ENCODE assay signal across 8 mouse cellular contexts in genomic region chr11:120437152-120437856, GRCm38 (mm10). TPM values are rescaled to one million over a fixed set of nuclear protein-coding genes. Genes with fewer than 3 reads are reported as not detected.
DNase-seq lines count a peak whose midpoint lies in the region; ATAC-seq and TF ChIP-seq lines count a peak whose summit lies in the region.

Gene Nploc4 (minus strand): TSS chr11:120437708.

- peak within 1 kb of the TSS; percentile 98 for H3K4me2 ChIP-seq in CH12.LX (ENCODE audit: insufficient read depth, low read depth, poor library complexity, severe bottlenecking)
- H3K4me2 ChIP-seq in forebrain, embryonic 11.5 days (ENCODE audit: low read depth, low read length, severe bottlenecking), result peak within 1 kb of the TSS; percentile 89
- H3K4me2 ChIP-seq in heart, embryonic 15.5 days, result peak within 1 kb of the TSS; percentile 81
- H3K4me2 ChIP-seq in liver, embryonic 12.5 days, result peak within 1 kb of the TSS; percentile 84
- H3K4me2 ChIP-seq in stomach, embryonic 14.5 days (replicated peaks; ENCODE audit: low read depth, low read length), result peak within 1 kb of the TSS; percentile 83

- peaks cover 36% of the 10 kb centered on the region for H3K79me2 ChIP-seq in CH12.LX (replicated peaks; ENCODE audit: control insufficient read depth, extremely low read depth, insufficient read depth, poor library complexity, severe bottlenecking)

- H3K27ac ChIP-seq in CH12.LX (ENCODE audit: insufficient read depth, low read depth), result peak within 1 kb of the TSS; percentile 33
- H3K27ac ChIP-seq in forebrain, embryonic 11.5 days (ENCODE audit: low read depth, low read length), result peak within 1 kb of the TSS; percentile 58
- peak within 1 kb of the TSS; percentile 70 for H3K27ac ChIP-seq in heart, embryonic 15.5 days
- peak within 1 kb of the TSS; percentile 93 for H3K27ac ChIP-seq in liver, embryonic 12.5 days
- no peak within 1 kb of the TSS; the same call in 1 of the 2 replicates for H3K27ac ChIP-seq in stomach, embryonic 14.5 days (ENCODE audit: low read length)

- dilution Hi-C loops in CH12.LX (cut with MboI; ENCODE audit: extremely low pct_ligation_motif_present, extremely low pct_unique_long_range_greater_than_20kb, low sequenced_read_pairs), result no loop called here

- TF ChIP-seq EP300 in CH12.LX (IDR thresholded peaks at IDR 0.05; ENCODE audit: low read length), result no peak

- peaks cover 26 to 33% of the 10 kb centered on the region in 2 experiments for H3K36me3 ChIP-seq in CH12.LX (replicated peaks in 1 of 2; ENCODE audit: control insufficient read depth in 1 of 2, insufficient read depth in 1 of 2, low read length in 1 of 2)
- H3K36me3 ChIP-seq in forebrain, embryonic 11.5 days (ENCODE audit: control insufficient read depth, insufficient read depth, low read length), result no peaks in the 10 kb centered on the region; the same call in 1 of the 2 replicates
- peaks cover 26% of the 10 kb centered on the region for H3K36me3 ChIP-seq in heart, embryonic 15.5 days
- H3K36me3 ChIP-seq in liver, embryonic 12.5 days, result peaks cover 37% of the 10 kb centered on the region
- peaks cover 18% of the 10 kb centered on the region for H3K36me3 ChIP-seq in stomach, embryonic 14.5 days (ENCODE audit: control insufficient read depth, insufficient read depth, low read length)

- H3K9ac ChIP-seq in CH12.LX (ENCODE audit: insufficient read depth, low read depth), result peak within 1 kb of the TSS; percentile 79
- H3K9ac ChIP-seq in forebrain, embryonic 11.5 days (ENCODE audit: low read length), result peak within 1 kb of the TSS; percentile 98
- peak within 1 kb of the TSS; percentile 93 for H3K9ac ChIP-seq in heart, embryonic 15.5 days
- H3K9ac ChIP-seq in liver, embryonic 12.5 days, result peak within 1 kb of the TSS; percentile 97
- peak within 1 kb of the TSS; percentile 94 for H3K9ac ChIP-seq in stomach, embryonic 14.5 days (replicated peaks; ENCODE audit: low read depth, low read length)

- peak; percentile 92 for ATAC-seq in forebrain, embryonic 11.5 days (replicated peaks; ENCODE audit: low FRiP score)
- peak; percentile 87 for ATAC-seq in heart, embryonic 15.5 days (replicated peaks; ENCODE audit: insufficient number of reproducible peaks, insufficient read depth, low FRiP score, low read depth)
- peak; percentile 92 for ATAC-seq in liver, embryonic 12.5 days
- ATAC-seq in stomach, embryonic 14.5 days (ENCODE audit: insufficient number of reproducible peaks, insufficient read depth, low FRiP score, low read depth), result peak; percentile 88

- under 1% methylated on average over 73 of the region's 77 CpGs for whole genome bisulfite sequencing in forebrain, embryonic 11.5 days
- under 1% methylated on average over 69 of the region's 77 CpGs for WGBS in heart, embryonic 15.5 days
- WGBS in liver, embryonic 12.5 days (ENCODE audit: insufficient replicate concordance), result under 1% methylated on average over 73 of the region's 77 CpGs
- WGBS in stomach, embryonic 14.5 days, result under 1% methylated on average over 59 of the region's 77 CpGs

- in situ Hi-C loops in CH12.LX (cut with MboI; ENCODE audit: low pct_ligation_motif_present, low pct_unique_long_range_greater_than_20kb, low sequenced_read_pairs), result loop anchor here (5.0 kb wide), 1 partner anchor 35 kb away; no protein-coding TSS in a partner anchor

- DNase-seq in CH12.LX (ENCODE audit: extremely low read depth), result peak; percentile 89
- peak; percentile 74 for DNase-seq in c-Kit-positive CD71-positive TER-119-negative erythroid progenitor cells, embryonic 14.5 days (ENCODE audit: low read depth)
- peak; percentile 96 for DNase-seq in forebrain, embryonic 11.5 days (ENCODE audit: low spot score)
- peak; percentile 92 for DNase-seq in kidney, postnatal 14 days
- peak; percentile 89 for DNase-seq in naive thymus-derived CD4-positive, alpha-beta T cell, adult 2 months (ENCODE audit: low read depth)

- no peak for TF ChIP-seq CTCF in CH12.LX (conservative IDR thresholded peaks at IDR 0.05 in 1 of 2, IDR thresholded peaks at IDR 0.05 in 1 of 2; ENCODE audit: low read depth in 2 of 2, low read length in 2 of 2)

- H3K4me3 ChIP-seq in CH12.LX (replicated peaks in 1 of 3; ENCODE audit: low read depth in 2 of 3, low read length in 2 of 3, poor library complexity in 1 of 3), result peak within 1 kb of the TSS; percentile 86 to 97 (median 86)
- H3K4me3 ChIP-seq in forebrain, embryonic 11.5 days (ENCODE audit: low read depth, low read length), result peak within 1 kb of the TSS; percentile 98
- peak within 1 kb of the TSS; percentile 79 for H3K4me3 ChIP-seq in heart, embryonic 15.5 days
- peak within 1 kb of the TSS; percentile 96 for H3K4me3 ChIP-seq in liver, embryonic 12.5 days
- H3K4me3 ChIP-seq in stomach, embryonic 14.5 days (ENCODE audit: low read depth, low read length), result peak within 1 kb of the TSS; percentile 95

- H3K4me1 ChIP-seq in CH12.LX (ENCODE audit: control insufficient read depth in 1 of 2, insufficient read depth in 2 of 2), result peaks cover 3 to 14% of the 10 kb centered on the region in 2 experiments; a peak in 3 of 4 replicates
- peaks cover 4% of the 10 kb centered on the region; the same call in 1 of the 2 replicates for H3K4me1 ChIP-seq in forebrain, embryonic 11.5 days (replicated peaks; ENCODE audit: control insufficient read depth, insufficient read depth, low read length)
- peaks cover 12% of the 10 kb centered on the region for H3K4me1 ChIP-seq in heart, embryonic 15.5 days (replicated peaks)
- peaks cover 13% of the 10 kb centered on the region for H3K4me1 ChIP-seq in liver, embryonic 12.5 days
- H3K4me1 ChIP-seq in stomach, embryonic 14.5 days (ENCODE audit: control insufficient read depth, insufficient read depth, low read length), result peaks cover 7% of the 10 kb centered on the region; the same call in 1 of the 2 replicates

- H3K9me3 ChIP-seq in CH12.LX (replicated peaks; ENCODE audit: low read length), result no peaks in the 10 kb centered on the region
- no peaks in the 10 kb centered on the region for H3K9me3 ChIP-seq in forebrain, embryonic 11.5 days (ENCODE audit: control insufficient read depth, low read length)
- no peaks in the 10 kb centered on the region for H3K9me3 ChIP-seq in heart, embryonic 15.5 days (replicated peaks)
- no peaks in the 10 kb centered on the region for H3K9me3 ChIP-seq in liver, embryonic 12.5 days (replicated peaks)
- H3K9me3 ChIP-seq in stomach, embryonic 14.5 days (ENCODE audit: control insufficient read depth, low read depth, low read length), result no peaks in the 10 kb centered on the region

- no peak for TF ChIP-seq RAD21 in CH12.LX (IDR thresholded peaks at IDR 0.05; ENCODE audit: low read depth, low read length)

- peak; percentile 89 for TF ChIP-seq POLR2A in CH12.LX (IDR thresholded peaks at IDR 0.05; ENCODE audit: low read depth, low read length)

- H3K27me3 ChIP-seq in CH12.LX (replicated peaks), result no peaks in the 10 kb centered on the region
- H3K27me3 ChIP-seq in forebrain, embryonic 11.5 days (ENCODE audit: control insufficient read depth, insufficient read depth, low read length), result no peaks in the 10 kb centered on the region
- no peaks in the 10 kb centered on the region for H3K27me3 ChIP-seq in heart, embryonic 15.5 days
- no peaks in the 10 kb centered on the region for H3K27me3 ChIP-seq in liver, embryonic 12.5 days (replicated peaks)
- H3K27me3 ChIP-seq in stomach, embryonic 14.5 days (ENCODE audit: control insufficient read depth, insufficient read depth, low read length), result no peaks in the 10 kb centered on the region

TF ChIP-seq in CH12.LX, 34 proteins besides CTCF, POLR2A, EP300 and RAD21 (continues in another document):
- no peak for TF ChIP-seq PAX5 (IDR thresholded peaks at IDR 0.05; ENCODE audit: low read length)
- no peak for TF ChIP-seq SMC3 (IDR thresholded peaks at IDR 0.05; ENCODE audit: low read depth, low read length)
- TF ChIP-seq KAT2A (IDR thresholded peaks at IDR 0.05; ENCODE audit: insufficient replicate concordance, low read length), result peak; percentile 82; the same call in 1 of the 2 replicates
- TF ChIP-seq MAZ (IDR thresholded peaks at IDR 0.05; ENCODE audit: low read depth, low read length), result peak; percentile 87; the same call in 1 of the 2 replicates
- TF ChIP-seq JUN (IDR thresholded peaks at IDR 0.05; ENCODE audit: insufficient read depth, low read depth, low read length), result no peak
- peak; percentile 81 for TF ChIP-seq IRF4 (IDR thresholded peaks at IDR 0.05; ENCODE audit: low read depth, low read length)
- 0 out of 2 replicates have a peak, but pooled peaks have one; percentile 51 for TF ChIP-seq CHD2 (IDR thresholded peaks at IDR 0.05; ENCODE audit: low read length)
- TF ChIP-seq CHD1 (IDR thresholded peaks at IDR 0.05; ENCODE audit: low read depth, low read length), result no peak; the same call in 1 of the 2 replicates
- TF ChIP-seq GABPA (IDR thresholded peaks at IDR 0.05; ENCODE audit: insufficient replicate concordance, low read depth, low read length), result peak; percentile 25; the same call in 1 of the 2 replicates
- peak; percentile 88 for TF ChIP-seq UBTF (IDR thresholded peaks at IDR 0.05; ENCODE audit: low read depth, low read length)
- TF ChIP-seq POLR2AphosphoS2 (IDR thresholded peaks at IDR 0.05; ENCODE audit: low read depth, low read length), result no peak; the same call in 1 of the 2 replicates
- TF ChIP-seq USF1 (IDR thresholded peaks at IDR 0.05; ENCODE audit: low read depth, low read length), result no peak
- TF ChIP-seq MEF2A (IDR thresholded peaks at IDR 0.05; ENCODE audit: borderline replicate concordance, low read depth, low read length), result peak; percentile 86
- TF ChIP-seq MAX (IDR thresholded peaks at IDR 0.05; ENCODE audit: low read length), result peak; percentile 71; the same call in 1 of the 2 replicates
- TF ChIP-seq BHLHE40 (IDR thresholded peaks at IDR 0.05; ENCODE audit: low read depth, low read length), result no peak; the same call in 1 of the 2 replicates
- TF ChIP-seq MAFK (IDR thresholded peaks at IDR 0.05; ENCODE audit: insufficient replicate concordance, low read length), result no peak; the same call in 1 of the 2 replicates
- no peak for TF ChIP-seq ZNF384 (IDR thresholded peaks at IDR 0.05; ENCODE audit: low read depth, low read length)
- TF ChIP-seq HCFC1 (IDR thresholded peaks at IDR 0.05; ENCODE audit: low read depth, low read length), result peak; percentile 86
- no peak for TF ChIP-seq MYC (IDR thresholded peaks at IDR 0.05; ENCODE audit: low read depth, low read length)
- peak; percentile 87 for TF ChIP-seq NRF1 (IDR thresholded peaks at IDR 0.05; ENCODE audit: low read depth, low read length)
- TF ChIP-seq TBP (conservative IDR thresholded peaks at IDR 0.05; ENCODE audit: low read depth, low read length), result peak; percentile 82

RNA-seq across cellular contexts. Expression of gene Nploc4, which starts in this region (rescaled TPM):
- total RNA-seq in CH12.LX (2012; rRNA removed) (50.4 and 67.4 TPM in 2 replicates), CH12.LX (2014; rRNA removed) (38.3 and 40.6 TPM in 2 replicates)
- 97.8 and 115 TPM in 2 replicates for polyA plus RNA-seq in CH12.LX (2012; ENCODE audit: insufficient read length, low read depth)
- polyA plus RNA-seq in forebrain, embryonic 11.5 days (2014; fragmentation: Nextera tagmentation; extraction: Ambion mirVana), result 52.4 and 56.4 TPM in 2 replicates
- polyA plus RNA-seq in heart, embryonic 15.5 days (2015; fragmentation: Nextera tagmentation; extraction: Ambion mirVana), result 22.5 and 30.3 TPM in 2 replicates
- 44.9 and 46.3 TPM in 2 replicates for polyA plus RNA-seq in liver, embryonic 12.5 days (2016; fragmentation: Nextera tagmentation; extraction: Ambion mirVana)
- 32.9 and 37.0 TPM in 2 replicates for polyA plus RNA-seq in stomach, embryonic 14.5 days (2014; fragmentation: Nextera tagmentation; extraction: Ambion mirVana)
